Mouse (Mus musculus) mouse embryonic stem cell (cell line): ENCODE results near the gene Morn4.
"Not testable (repeated sequence)": the region's sequence is repeated elsewhere in the genome, so short reads cannot be mapped to it uniquely, and the experiment has no call there.

Experiments used
- in situ Hi-C, 2 experiments: fragments of 300-500 bp; cut with MboI; formaldehyde crosslinking; loops; 1 replicate in 1 of 2; 3 replicates in 1 of 2; pipeline ENCODE4 v1.14.3; 2019 to 2020; ENCODE audit warnings: low sequenced_read_pairs in 2 of 2, low pct_unique_long_range_greater_than_20kb in 1 of 2, mixed read lengths in 1 of 2; ENCODE audit not compliant: unreplicated experiment in 1 of 2

Morn4 gene

DNA sequence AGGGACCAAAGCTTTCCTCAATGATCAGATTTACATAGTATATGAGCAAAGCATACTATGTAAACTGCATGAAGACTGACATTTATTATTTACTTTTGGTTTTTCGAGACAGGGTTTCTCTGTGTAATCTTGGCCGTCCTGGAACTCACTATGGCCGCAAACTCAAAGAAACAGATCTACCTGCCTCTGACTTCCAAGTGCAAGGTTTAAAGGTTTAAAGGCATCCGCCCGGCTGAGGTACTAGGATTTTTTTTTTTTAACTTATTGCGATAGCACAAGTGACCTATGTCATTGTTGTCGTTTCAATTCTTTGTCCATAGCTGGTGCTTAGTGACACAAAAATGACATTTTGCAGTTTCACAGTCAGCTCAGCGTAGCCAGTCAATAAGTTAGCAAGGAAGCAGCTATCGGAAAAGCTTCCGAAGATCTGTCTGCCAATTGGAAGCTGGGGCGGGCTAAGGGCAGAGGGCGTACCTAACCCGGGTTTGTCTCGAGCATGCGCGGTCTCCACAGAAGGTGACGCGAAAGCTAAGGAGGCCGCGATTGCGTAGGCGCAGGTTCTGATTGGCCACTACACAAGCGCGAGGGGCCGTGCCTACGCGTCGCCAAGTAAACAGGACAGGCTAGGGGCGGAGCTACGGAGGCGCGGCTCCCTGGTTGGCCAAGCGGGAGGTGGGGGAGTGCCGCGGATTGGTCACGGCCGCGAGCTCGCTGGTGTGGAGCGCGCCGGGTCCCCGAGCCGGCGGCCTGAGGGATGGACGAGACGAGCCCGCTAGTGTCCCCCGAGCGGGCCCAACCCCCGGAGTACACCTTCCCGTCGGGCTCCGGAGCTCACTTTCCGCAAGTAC, 3.8 kb upstream of the Morn4 start, which contains the start of gene Pi4k2a:
Gene Pi4k2a, plus strand, starts transcription at position 723 of the 848 bp plus-strand sequence.
- in situ Hi-C loops = no loop called here

GRCm38 (mm10) chr19:42089103-42089747, 3.1 kb upstream of the Morn4 start:
- in situ Hi-C loops = no loop called here

DNA sequence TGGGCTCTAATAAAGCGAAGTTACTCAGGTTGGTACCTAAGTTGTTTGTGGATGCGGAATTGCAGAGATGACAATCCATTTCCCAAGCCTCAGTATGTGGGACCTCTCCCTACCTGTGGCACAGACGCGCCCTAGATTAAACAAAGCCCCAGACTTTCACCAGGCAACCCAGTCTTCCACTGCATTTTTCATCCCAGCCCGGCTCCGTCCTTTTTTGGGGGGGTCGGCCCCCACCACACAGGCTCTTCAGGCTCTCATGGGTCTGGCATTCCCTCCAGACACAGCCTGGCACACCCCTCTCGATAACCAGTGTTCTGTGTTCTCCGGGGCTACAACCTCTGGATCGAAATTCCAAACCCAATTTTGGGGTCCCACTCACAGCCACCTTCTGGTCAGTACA, 467 bp downstream of the Morn4 start:
- in situ Hi-C loops = no loop called here

GRCm38 (mm10) chr19:42081613-42082012, 4.5 kb downstream of the Morn4 start:
- in situ Hi-C loops = not testable (repeated sequence)

- in situ Hi-C loops = no loop called here
Measured at GRCm38 (mm10) chr19:42080469-42080868, 5.7 kb downstream of the Morn4 start.

DNA sequence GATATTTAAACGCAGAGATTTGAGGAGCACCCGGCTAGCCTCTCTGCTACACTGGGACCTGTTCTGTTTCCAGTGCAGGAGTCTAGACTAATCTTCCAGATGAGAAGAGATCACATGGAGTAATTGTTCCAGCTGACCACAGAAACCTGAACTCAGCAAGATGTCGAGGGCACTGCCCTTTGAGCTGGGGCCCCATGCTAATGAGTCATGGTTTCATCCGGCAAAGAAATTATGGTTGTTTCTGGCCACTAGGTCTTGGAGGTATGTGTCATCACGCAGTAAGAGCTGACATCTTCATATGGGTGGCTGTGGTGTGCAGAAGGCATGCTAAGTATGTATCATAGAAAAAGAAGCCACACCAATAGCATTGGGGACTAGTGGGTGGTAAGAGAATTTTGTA, 6.2 kb downstream of the Morn4 start:
- in situ Hi-C loops = no loop called here

- in situ Hi-C loops = no loop called here
Measured at GRCm38 (mm10) chr19:42079006-42079405, 7.2 kb downstream of the Morn4 start.

DNA sequence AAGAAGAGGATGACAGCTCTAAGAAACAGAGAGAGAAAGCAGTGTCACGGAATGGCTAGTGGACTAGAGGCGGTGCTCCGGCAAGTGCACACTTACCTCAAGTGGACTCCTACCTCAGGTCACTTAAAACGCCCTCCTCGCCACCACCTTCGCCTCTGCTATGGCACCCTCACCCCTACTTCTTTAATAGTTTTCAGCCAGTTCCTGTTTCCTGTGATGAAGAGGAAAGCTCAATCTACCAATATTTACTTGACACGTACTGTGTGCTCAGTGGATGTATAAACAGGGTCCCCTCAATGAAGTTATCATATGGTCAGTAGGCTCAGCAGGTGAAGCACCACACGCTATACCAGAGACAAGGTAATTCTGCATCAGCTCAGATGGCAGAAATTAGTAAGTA, 7.6 kb downstream of the Morn4 start:
- in situ Hi-C loops = no loop called here

DNA sequence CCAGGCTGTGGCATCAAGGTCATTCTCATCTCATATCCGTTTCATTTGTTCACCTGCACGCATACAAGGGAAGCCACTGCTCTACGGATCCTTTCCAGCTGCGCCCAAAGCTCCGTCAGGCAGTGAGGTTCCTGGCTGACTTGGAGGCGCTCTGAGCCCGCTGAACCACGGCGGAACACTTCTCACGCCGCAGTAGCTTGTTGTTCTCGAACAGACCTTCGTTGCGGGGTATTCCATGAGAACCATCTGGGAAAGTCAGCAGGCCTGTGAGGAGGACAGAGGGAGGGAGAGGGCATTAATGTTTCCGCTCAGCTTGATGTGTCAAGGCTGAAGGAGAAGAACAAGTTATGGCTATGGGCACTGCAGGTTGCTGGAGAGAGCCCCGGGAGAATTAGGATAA, 10.2 kb downstream of the Morn4 start:
- in situ Hi-C loops = no loop called here

GRCm38 (mm10) chr19:42075051-42075450, 11.1 kb downstream of the Morn4 start:
- in situ Hi-C loops = no loop called here

GRCm38 (mm10) chr19:42072802-42073201, 13.4 kb downstream of the Morn4 start:
- in situ Hi-C loops = no loop called here

DNA sequence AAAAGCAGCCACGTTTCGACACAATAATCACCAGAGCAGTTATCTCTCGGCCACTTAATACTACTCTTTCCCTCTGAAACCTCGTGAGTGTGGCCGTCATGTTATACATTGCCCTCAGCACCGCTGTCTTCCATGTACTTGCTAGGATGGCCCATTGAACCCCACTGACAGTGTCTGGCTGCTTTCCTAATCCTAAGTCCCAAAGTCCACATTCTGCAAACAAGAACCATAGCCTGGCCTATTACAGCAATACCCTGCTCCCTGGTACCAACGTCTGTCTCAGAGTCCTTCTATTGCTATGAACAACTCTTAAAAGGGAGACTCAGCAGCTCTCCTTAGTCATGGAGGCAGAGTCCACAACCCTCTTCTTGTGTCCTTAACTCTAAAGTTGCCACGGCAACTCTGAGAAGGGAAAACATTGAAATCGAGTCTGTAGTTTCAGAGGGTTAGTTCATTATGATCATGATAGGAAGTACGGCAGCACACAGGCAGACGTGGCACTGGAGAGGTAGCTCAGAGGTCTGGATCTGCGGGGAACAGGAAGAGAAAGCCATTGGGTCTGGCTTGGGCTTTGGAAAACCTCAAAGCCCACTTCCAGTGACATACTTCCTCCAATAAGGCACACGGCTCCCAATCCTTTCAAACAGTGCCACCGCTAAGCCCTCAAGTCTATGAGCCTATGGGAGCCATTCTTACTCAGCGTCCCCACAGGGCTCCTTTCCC, 14.1 kb downstream of the Morn4 start:
- in situ Hi-C loops = no loop called here

- in situ Hi-C loops = no loop called here
Measured at GRCm38 (mm10) chr19:42071221-42071620, 14.9 kb downstream of the Morn4 start.

GRCm38 (mm10) chr19:42069241-42069525, 17.0 kb downstream of the Morn4 start:
- in situ Hi-C loops = no loop called here

- in situ Hi-C loops = no loop called here
Measured at GRCm38 (mm10) chr19:42068441-42069240, 17.5 kb downstream of the Morn4 start.

DNA sequence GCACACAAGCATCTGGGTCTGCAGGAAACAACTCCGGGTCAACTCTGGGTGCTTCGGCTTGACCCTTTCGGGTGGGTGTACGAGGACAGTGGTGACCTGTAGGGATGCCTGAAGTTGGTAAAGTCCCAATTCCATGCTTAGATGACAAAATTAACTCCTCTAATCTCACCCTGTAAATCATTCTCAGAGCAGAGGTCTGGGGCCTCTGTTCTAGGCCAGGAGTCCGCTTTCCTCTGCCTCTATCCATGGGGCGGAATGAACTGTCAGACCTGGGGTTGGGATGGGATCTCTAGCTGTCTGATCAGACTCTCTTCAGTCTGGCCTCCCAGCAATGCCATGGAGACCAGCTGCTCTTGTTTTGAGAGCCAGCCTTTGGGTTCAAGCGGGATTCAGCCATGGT, 24.7 kb downstream of the Morn4 start:
- in situ Hi-C loops = no loop called here

- in situ Hi-C loops = no loop called here
Measured at GRCm38 (mm10) chr19:42058426-42058825, 27.7 kb downstream of the Morn4 start.

DNA sequence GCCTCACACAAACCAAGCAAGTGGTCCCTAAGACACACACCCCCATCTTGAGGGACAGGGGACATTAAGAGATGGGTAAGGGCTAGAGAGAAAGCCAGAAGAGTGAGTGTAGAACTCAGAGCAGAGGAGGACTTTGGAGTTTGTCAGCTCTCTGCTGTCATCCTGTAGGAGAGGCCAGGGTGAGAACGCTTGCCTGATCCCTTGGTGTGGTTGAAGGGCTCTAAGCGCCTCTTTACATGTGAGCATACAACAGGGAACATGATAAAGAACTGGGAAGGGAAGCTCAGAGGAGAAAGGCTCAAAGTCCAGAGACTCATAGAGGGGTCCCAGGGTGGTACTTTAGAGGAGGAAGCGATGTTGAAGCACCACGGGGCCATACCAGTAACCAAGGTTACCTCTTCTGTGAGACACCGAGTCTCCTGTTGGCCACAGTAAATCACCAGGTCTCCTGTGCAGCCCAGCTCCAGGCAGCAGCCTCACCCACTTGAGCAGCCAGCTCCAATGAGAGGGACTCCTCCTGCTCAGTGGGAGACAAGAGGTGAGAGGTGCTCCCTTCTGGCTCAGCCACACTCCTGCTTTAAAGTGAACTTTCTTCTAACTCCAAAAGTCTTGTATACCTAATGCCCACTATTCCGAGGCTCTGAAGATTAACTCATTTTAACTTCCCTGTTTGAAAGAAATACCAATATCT, 29.3 kb downstream of the Morn4 start:
- in situ Hi-C loops = no loop called here
